Mouse (Mus musculus): Measurements from ENCODE around the gene Nr2f2. TPM values are rescaled to one million over a fixed set of nuclear protein-coding genes. Genes with fewer than 3 reads are reported as not detected.

Gene Nr2f2
- total RNA-seq, 1 experiment from 2014 or later: not detected

- no peak for ATAC-seq (ENCODE audit: extremely low read depth, insufficient number of reproducible peaks, low FRiP score, poor library complexity, severe bottlenecking)
Measured at GRCm38 (mm10) chr7:70324541-70324940, 42.0 kb downstream of the Nr2f2 start.

GRCm38 (mm10) chr7:70324041-70324440, 42.5 kb downstream of the Nr2f2 start:
- ATAC-seq (ENCODE audit: extremely low read depth, insufficient number of reproducible peaks, low FRiP score, poor library complexity, severe bottlenecking): no peak

GRCm38 (mm10) chr7:70305716-70306115, 60.8 kb downstream of the Nr2f2 start:
- ATAC-seq (ENCODE audit: extremely low read depth, insufficient number of reproducible peaks, low FRiP score, poor library complexity, severe bottlenecking): no peak

GRCm38 (mm10) chr7:70304426-70304825, 62.1 kb downstream of the Nr2f2 start:
- no peak for ATAC-seq (ENCODE audit: extremely low read depth, insufficient number of reproducible peaks, low FRiP score, poor library complexity, severe bottlenecking)

All from neutrophil, adult 5-6 weeks (primary cell).